Mouse (Mus musculus): Measurements from ENCODE around the gene Zranb1. TPM values are rescaled to one million over a fixed set of nuclear protein-coding genes. Genes with fewer than 3 reads are reported as not detected.

Gene Zranb1
- 20.0 and 23.0 TPM in 2 replicates for polyA plus RNA-seq (2016; fragmentation: Nextera tagmentation; extraction: Ambion mirVana)

DNA sequence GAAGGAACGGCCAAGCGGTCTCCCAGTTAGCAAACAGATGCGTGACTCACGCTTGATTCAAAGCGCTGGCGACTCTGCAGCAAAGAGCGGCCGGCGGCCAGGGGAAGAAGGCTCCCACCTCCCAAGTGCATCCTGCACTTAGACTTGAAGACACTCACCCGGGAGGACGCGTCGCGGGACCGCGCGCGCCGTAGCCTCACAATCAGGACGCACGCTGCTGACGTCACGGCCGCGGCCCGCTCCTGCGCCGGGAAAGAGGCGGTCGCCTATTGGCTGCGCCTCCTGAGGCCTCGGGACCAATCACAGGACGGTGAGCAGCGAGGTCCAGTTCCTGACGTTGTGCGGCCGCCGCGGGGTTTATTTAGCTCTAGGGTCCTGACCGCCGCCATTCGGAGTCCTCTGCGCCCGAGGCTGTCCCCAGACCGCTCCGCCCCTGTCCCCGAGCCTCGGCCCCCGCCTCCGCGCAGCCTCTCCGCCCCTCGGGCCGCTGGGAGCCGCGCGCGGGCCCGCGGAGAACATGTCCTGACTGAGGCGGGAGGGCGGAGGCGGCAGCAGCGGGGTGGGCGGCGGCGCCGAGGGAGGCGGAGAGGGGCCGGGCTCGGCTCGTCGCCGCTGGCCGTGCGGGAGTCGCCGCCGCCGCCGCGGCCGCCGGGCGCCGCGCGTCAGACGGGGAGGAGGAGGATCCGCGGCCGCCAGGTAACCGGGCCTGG lies at the start of gene Zranb1:
Gene Zranb1, plus strand, starts transcription at position 293 of the 710 bp plus-strand sequence.
- WGBS, result under 1% methylated on average over 82 of the region's 93 CpGs
- peaks cover 12% of the 10 kb centered on the region for H3K4me1 ChIP-seq
- H3K9me3 ChIP-seq (replicated peaks), result no peaks in the 10 kb centered on the region
- ATAC-seq (ENCODE audit: low FRiP score), result peak; percentile 100
- H3K27ac ChIP-seq, result peak within 1 kb of the TSS; percentile 98
- no peaks in the 10 kb centered on the region for H3K36me3 ChIP-seq
- no peaks in the 10 kb centered on the region for H3K27me3 ChIP-seq
- peak within 1 kb of the TSS; percentile 83 for H3K4me3 ChIP-seq
- peak within 1 kb of the TSS; percentile 72 for H3K4me2 ChIP-seq (replicated peaks)
- peak within 1 kb of the TSS; percentile 91 for H3K9ac ChIP-seq

DNA sequence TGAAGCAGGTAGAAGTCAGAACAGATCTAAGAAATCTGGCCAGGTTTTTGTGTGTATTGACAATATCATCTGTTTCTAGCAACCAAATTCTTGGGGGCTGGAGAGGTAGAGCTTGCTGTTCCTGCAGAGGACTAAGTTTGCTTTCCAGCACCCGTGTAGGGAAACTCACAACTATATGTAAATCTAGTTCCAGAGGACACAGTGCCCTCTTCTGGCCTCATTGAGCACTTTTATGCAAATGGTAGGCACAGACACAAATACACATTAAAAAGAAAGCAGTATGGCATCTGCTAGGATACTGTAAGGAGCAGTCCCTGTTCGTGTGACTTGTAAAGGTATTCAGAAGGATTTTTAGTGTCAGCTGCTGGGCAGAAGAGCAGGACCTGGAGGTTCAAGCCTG lies 48.6 kb upstream of the Zranb1 start:
- 73% methylated on average over 2 of the region's 2 CpGs for WGBS

DNA sequence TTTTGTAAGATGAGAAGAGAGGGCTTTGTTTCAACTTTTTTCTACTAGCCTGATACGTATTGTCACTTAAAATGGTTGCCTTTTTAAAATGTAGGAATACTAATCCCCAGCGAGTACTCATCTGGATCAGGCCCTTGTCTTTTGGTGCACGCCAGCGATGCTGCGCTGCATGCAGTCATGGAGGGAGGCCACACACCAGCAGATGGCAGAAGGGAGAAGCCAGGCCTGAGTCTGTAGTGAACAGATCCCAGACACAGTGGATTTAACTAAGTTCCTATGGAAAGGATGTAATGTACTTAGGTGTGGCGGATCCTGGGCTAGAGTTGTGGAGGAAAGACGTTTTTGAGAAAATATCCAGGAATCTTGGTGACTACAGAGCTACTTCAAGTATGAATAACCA lies 46.9 kb upstream of the Zranb1 start:
- no peak overlapping the region for H3K27ac ChIP-seq
- H3K4me2 ChIP-seq (replicated peaks), result no peak overlapping the region
- ATAC-seq (ENCODE audit: low FRiP score), result no peak
- H3K27me3 ChIP-seq, result no peaks in the 10 kb centered on the region
- H3K36me3 ChIP-seq, result peaks cover 58% of the 10 kb centered on the region
- no peak overlapping the region for H3K9ac ChIP-seq
- no peak overlapping the region for H3K4me3 ChIP-seq
- no peaks in the 10 kb centered on the region for H3K9me3 ChIP-seq (replicated peaks)
- no peaks in the 10 kb centered on the region; the same call in 1 of the 2 replicates for H3K4me1 ChIP-seq
- WGBS, result 94% methylated on average over 7 of the region's 7 CpGs

More for the DNA sequence above, 48.6 kb upstream of the Zranb1 start:
- H3K4me3 ChIP-seq, result no peak overlapping the region
- H3K9me3 ChIP-seq (replicated peaks), result no peaks in the 10 kb centered on the region
- no peak for ATAC-seq (ENCODE audit: low FRiP score)
- peaks cover 72% of the 10 kb centered on the region for H3K36me3 ChIP-seq
- no peaks in the 10 kb centered on the region; the same call in 1 of the 2 replicates for H3K4me1 ChIP-seq
- no peaks in the 10 kb centered on the region for H3K27me3 ChIP-seq
- H3K9ac ChIP-seq, result no peak overlapping the region
- no peak overlapping the region for H3K4me2 ChIP-seq (replicated peaks)
- no peak overlapping the region for H3K27ac ChIP-seq

DNA sequence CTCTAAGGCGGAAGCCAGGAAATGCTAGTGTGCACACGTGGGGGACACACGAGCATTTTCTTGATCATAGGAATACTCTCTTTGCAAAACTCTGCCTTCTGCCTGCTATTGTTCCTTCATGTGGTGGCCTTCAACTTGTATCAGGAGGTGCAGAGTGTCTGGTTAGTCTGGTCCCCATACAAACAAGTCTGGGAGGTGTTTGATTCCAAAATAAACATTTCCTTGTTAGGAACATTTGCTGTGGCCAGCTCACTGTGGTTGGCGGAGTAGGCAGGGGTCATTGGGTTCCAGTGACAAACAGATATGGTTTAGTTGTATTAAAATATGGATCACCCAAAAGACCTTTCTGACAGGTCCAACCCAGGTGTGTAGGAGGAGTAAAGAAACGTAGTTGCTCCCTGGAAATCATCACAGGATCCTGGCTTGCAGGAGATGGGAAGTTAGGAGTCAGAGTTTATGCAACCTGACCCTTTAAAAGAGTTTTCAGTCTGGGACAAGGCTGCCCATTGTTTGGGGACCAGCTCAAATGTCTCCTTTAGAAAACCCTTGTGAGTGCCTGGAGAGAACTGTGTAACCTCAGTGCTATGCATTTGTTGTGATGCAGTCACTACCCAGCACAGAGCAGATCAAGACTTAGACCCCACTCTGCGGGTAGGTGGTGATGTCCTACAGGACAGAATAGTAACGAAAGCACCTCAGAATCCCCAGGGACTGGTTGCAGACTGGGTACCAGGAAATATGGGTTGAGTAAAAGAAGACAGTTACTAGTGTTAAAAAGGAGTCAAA lies 43.7 kb upstream of the Zranb1 start:
- Histone ChIP-seq H3K9me3 (replicated peaks) (no peaks in the 10 kb centered on the region), H3K9ac (no peak overlapping the region), H3K4me3 (no peak overlapping the region), H3K27me3 (no peaks in the 10 kb centered on the region), H3K27ac (no peak overlapping the region), H3K36me3 (peaks cover 29% of the 10 kb centered on the region), H3K4me2 (replicated peaks) (no peak overlapping the region), H3K4me1 (no peaks in the 10 kb centered on the region; the same call in 1 of the 2 replicates)
- no peak for ATAC-seq (ENCODE audit: low FRiP score)
- 62% methylated on average over 7 of the region's 7 CpGs for WGBS

DNA sequence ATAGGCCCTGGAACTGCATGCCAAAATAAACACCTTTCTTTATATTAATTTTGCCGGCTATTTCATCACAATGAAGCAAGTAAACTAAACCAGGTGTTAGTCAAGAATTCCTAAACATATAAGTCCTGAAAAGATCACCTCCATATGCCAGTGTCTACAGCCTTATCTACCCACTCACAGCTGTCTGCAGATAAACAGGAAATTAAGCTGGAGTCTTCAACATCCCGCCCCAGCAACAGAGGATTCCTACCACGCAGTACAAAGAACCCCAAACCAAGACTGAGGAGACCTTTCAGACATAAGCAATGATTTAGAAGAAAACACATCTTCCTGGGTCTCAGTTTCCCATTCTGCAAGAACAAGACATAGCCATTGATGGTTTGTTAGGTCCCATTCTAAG lies 42.9 kb upstream of the Zranb1 start:
- 87% methylated on average over 3 of the region's 3 CpGs for WGBS

DNA sequence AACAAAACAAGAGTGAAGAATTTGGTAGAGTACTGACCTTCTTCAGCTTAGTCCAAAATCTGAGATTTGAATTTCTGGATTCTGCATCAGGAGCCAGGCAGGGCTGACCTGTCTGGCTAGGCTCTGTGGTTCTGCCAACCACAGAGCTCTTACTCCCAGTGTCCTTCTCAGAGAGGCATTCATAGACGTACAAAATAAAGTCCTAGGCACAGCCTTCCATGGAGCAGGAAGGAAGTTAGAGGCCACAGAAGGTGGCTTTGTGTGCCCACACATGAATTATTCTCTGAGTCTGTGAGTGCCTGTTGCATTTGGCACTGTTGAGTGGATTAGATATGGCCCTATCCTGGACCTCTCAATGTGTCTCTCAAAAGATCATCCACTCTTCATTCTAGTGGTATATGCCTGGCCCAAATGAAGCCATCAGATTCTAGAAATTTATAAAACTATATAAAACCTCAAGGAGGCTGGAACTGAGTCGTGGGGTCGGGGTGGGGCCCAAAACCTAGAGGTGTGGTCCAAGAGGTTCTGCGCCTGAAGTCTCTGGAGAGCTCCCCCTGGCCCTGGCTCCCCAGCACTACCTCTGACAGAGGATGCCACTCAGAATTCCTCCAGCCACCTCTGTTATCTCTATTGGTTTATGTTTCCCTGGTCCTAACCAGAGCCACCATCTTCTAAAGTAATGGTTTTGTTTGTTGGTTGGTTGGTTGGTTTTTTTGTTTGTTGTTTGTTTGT lies 42.3 kb upstream of the Zranb1 start:
- 64% methylated on average over 4 of the region's 4 CpGs for WGBS

More for the DNA sequence above, 42.9 kb upstream of the Zranb1 start:
- Histone ChIP-seq H3K4me2 (replicated peaks) (no peak overlapping the region), H3K4me3 (no peak overlapping the region), H3K4me1 (no peaks in the 10 kb centered on the region; the same call in 1 of the 2 replicates), H3K27me3 (no peaks in the 10 kb centered on the region), H3K27ac (no peak overlapping the region), H3K9ac (no peak overlapping the region), H3K36me3 (peaks cover 20% of the 10 kb centered on the region), H3K9me3 (replicated peaks) (no peaks in the 10 kb centered on the region)
- ATAC-seq (ENCODE audit: low FRiP score), result no peak

DNA sequence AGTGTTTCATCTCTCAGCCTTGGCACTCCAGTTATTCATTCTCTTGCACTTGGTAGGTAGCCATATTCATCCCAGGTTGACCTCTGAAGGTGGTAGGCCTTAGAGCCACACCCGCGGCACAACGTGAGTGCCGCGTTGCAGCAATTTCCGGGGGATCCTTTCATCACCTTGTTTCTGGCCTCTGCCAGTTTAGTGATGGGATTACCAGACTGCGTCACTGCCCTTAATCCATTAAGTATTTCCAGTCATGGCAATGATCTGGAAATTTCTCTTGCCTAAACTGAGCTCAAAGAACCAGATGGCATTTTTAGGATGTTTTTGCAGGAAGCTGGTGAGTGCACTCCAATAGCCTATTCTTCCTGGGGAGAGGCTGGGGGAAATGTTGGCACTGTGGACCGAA lies 41.3 kb upstream of the Zranb1 start:
- Histone ChIP-seq H3K27me3 (no peaks in the 10 kb centered on the region), H3K27ac (no peak overlapping the region), H3K9me3 (replicated peaks) (no peaks in the 10 kb centered on the region), H3K36me3 (peaks cover 5% of the 10 kb centered on the region), H3K4me1 (no peaks in the 10 kb centered on the region; the same call in 1 of the 2 replicates), H3K9ac (no peak overlapping the region), H3K4me2 (replicated peaks) (no peak overlapping the region), H3K4me3 (no peak overlapping the region)
- ATAC-seq (ENCODE audit: low FRiP score), result no peak
- WGBS, result 95% methylated on average over 8 of the region's 8 CpGs

More for the DNA sequence above, 42.3 kb upstream of the Zranb1 start:
- no peak for ATAC-seq (ENCODE audit: low FRiP score)
- Histone ChIP-seq H3K36me3 (peaks cover 14% of the 10 kb centered on the region), H3K27ac (no peak overlapping the region), H3K4me1 (no peaks in the 10 kb centered on the region; the same call in 1 of the 2 replicates), H3K9me3 (replicated peaks) (no peaks in the 10 kb centered on the region), H3K4me2 (replicated peaks) (no peak overlapping the region), H3K9ac (no peak overlapping the region), H3K4me3 (no peak overlapping the region), H3K27me3 (no peaks in the 10 kb centered on the region)

DNA sequence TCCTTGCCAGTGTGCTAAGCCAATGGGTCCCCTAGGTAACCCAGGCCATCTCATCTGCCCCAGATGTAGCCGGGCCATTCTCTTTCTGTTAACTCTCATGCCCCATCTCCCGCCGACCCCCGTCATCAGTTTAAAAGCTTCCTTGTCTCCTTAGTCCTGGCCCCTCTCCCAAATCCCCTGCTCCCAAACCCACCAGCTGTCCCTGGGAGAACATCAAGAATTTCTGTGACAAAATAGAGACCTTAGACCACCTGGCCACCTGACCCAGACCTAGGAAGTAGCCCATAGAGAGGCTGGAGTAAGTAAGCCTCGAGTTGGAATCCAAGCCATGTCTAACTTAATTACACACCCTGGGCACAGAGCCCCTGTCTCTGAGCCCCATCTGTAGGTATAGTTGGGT lies 40.7 kb upstream of the Zranb1 start:
- H3K27ac ChIP-seq, result no peak overlapping the region
- no peak overlapping the region for H3K4me2 ChIP-seq (replicated peaks)
- H3K27me3 ChIP-seq, result no peaks in the 10 kb centered on the region
- WGBS, result 90% methylated on average over 5 of the region's 5 CpGs
- no peak overlapping the region for H3K4me3 ChIP-seq
- ATAC-seq (ENCODE audit: low FRiP score), result no peak
- H3K4me1 ChIP-seq, result no peaks in the 10 kb centered on the region; the same call in 1 of the 2 replicates
- no peak overlapping the region for H3K9ac ChIP-seq
- no peaks in the 10 kb centered on the region for H3K36me3 ChIP-seq
- no peaks in the 10 kb centered on the region for H3K9me3 ChIP-seq (replicated peaks)

DNA sequence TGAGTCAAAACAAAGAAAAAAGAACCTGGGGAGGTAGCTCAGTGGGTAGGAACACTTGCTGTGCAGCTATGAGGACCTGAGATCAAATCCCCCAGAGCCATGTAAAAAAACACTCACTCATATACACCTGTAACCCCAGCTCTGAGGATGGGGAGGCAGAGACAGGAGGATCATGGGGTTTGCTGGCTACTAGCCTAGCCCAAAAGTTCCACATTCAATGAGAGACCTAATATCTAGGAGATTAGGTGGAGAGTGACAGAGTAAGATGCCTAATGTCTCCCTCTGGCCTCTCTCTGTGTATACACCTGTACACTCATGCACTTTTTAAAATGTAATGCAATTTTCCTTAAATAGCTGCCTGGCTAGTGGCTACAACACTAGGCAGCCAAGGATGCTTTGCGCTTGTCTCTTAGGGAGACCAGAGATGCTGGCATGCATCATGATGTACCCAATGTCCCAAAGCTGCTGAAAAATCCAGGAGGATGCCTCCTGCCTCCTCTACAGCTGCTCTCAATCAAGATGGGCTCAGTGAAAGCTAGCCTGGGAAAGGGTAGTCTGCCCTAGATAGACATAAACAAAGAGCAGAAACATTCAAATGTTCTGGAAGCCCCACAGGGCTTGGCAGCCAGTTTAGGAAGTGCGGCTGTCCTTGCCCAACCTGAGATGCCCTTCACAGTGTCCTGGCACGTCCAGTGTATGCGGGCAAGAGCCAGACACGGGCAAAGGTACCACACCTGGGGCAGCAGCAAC lies 39.2 kb upstream of the Zranb1 start:
- Histone ChIP-seq H3K9me3 (replicated peaks) (no peaks in the 10 kb centered on the region), H3K36me3 (no peaks in the 10 kb centered on the region), H3K9ac (no peak overlapping the region), H3K4me2 (replicated peaks) (no peak overlapping the region), H3K4me3 (no peak overlapping the region), H3K27ac (no peak overlapping the region), H3K27me3 (no peaks in the 10 kb centered on the region), H3K4me1 (no peaks in the 10 kb centered on the region; the same call in 1 of the 2 replicates)
- WGBS, result 85% methylated on average over 5 of the region's 5 CpGs
- ATAC-seq (ENCODE audit: low FRiP score), result no peak

DNA sequence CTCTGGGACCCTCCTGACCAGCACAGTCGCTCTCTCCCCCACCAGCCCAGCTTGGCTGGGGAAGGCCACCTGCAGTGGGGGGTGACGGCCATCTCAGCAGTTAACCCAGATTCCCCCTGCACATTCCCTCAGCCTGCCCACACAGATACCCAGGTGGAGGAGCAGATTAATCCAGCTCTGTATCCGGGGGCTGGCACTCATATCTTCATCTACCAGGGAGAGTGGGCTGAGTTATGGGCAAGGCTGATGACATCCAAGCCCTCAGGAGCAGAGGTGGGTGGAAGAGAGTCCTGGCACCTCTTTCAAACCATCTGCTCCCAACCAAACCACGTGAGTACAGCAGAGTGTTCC lies 38.7 kb upstream of the Zranb1 start:
- Histone ChIP-seq H3K9me3 (replicated peaks) (no peaks in the 10 kb centered on the region), H3K27me3 (no peaks in the 10 kb centered on the region), H3K4me3 (no peak overlapping the region), H3K4me1 (no peaks in the 10 kb centered on the region), H3K27ac (no peak overlapping the region), H3K9ac (no peak overlapping the region), H3K4me2 (replicated peaks) (no peak overlapping the region), H3K36me3 (no peaks in the 10 kb centered on the region)
- WGBS, result 46% methylated on average over 4 of the region's 4 CpGs
- ATAC-seq (ENCODE audit: low FRiP score), result no peak

DNA sequence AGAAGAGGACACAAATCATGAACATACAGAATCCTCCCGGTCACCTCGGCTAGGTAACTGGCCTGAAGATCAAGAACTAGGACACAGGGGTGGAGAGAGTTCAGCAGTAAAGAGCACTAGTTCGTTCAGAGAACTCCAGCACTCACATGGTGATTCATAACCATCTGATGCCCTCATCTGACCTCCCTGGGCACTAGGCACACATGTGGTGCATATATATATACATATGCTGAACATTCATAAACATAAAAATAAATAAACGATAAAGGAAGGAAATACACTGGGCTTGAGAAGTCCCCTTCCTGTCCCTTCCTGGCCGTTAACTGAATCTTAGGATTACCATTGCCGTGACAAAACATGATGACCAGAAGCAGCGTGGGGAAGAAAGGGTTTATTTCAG lies 38.1 kb upstream of the Zranb1 start:
- H3K27ac ChIP-seq, result no peak overlapping the region
- no peak overlapping the region for H3K4me2 ChIP-seq (replicated peaks)
- ATAC-seq (ENCODE audit: low FRiP score), result no peak
- H3K9ac ChIP-seq, result no peak overlapping the region
- WGBS, result 82% methylated on average over 7 of the region's 7 CpGs
- H3K4me3 ChIP-seq, result no peak overlapping the region
- no peaks in the 10 kb centered on the region for H3K27me3 ChIP-seq
- no peaks in the 10 kb centered on the region for H3K9me3 ChIP-seq (replicated peaks)
- H3K36me3 ChIP-seq, result no peaks in the 10 kb centered on the region
- H3K4me1 ChIP-seq, result no peaks in the 10 kb centered on the region
